Mouse (Mus musculus) C2C12 (cell line): ENCODE measurements around the gene Fkrp. TPM values are rescaled to one million over a fixed set of nuclear protein-coding genes. Genes with fewer than 3 reads are reported as not detected.

Experiments
- H3K27me3 ChIP-seq: one replicate; pipeline ENCODE4 v1.6.1; 2011; ENCODE audit not compliant: control insufficient read depth, insufficient read depth, insufficient read length
- H3K36me3 ChIP-seq: one replicate; pipeline ENCODE4 v1.6.1; 2011; ENCODE audit not compliant: control insufficient read depth, insufficient read depth
- H3K4me3 ChIP-seq: one replicate; pipeline ENCODE4 v1.5.1; 2011; ENCODE audit warnings: mild to moderate bottlenecking, control low read depth; ENCODE audit not compliant: poor library complexity, insufficient read depth, severe bottlenecking
- H3K79me2 ChIP-seq: one replicate; pipeline ENCODE4 v1.6.1; 2011; ENCODE audit not compliant: control insufficient read depth, insufficient read depth
- H3K79me3 ChIP-seq: one replicate; pipeline ENCODE4 v1.6.1; 2011; ENCODE audit warnings: low read depth, control low read depth
- H3ac ChIP-seq: one replicate; pipeline ENCODE3; 2011; ENCODE audit warnings: low read depth; ENCODE audit not compliant: control insufficient read depth, insufficient read length
- CEBPB ChIP-seq: IDR thresholded peaks from one replicate; pipeline ENCODE4 v1.6.1; 2011; ENCODE audit warnings: low read depth, mild to moderate bottlenecking, control low read depth, moderate library complexity
- CTCF ChIP-seq: IDR thresholded peaks from one replicate; pipeline ENCODE4 v1.5.1; 2011; ENCODE audit not compliant: control insufficient read depth, insufficient read depth, insufficient read length
- FOSL1 ChIP-seq: IDR thresholded peaks from one replicate; pipeline ENCODE4 v1.8.0; 2011; ENCODE audit warnings: mild to moderate bottlenecking, low read length; ENCODE audit not compliant: poor library complexity, insufficient read depth, severe bottlenecking
- MAX ChIP-seq: IDR thresholded peaks from one replicate; pipeline ENCODE4 v1.6.1; 2011; ENCODE audit warnings: mild to moderate bottlenecking, control low read depth
- MYOD1 ChIP-seq: IDR thresholded peaks from one replicate; pipeline ENCODE4 v1.6.1; 2011; ENCODE audit warnings: low read depth; ENCODE audit not compliant: control insufficient read depth, insufficient read length
- MYOG ChIP-seq: IDR thresholded peaks from one replicate; pipeline ENCODE4 v1.6.1; 2011; ENCODE audit not compliant: control insufficient read depth, insufficient read length; ENCODE audit errors: extremely low read depth
- USF1 ChIP-seq: IDR thresholded peaks from one replicate; pipeline ENCODE4 v1.6.1; 2011; ENCODE audit warnings: low read depth, mild to moderate bottlenecking, control low read depth, moderate library complexity
- polyA plus RNA-seq: library from polyadenylated mRNA; unstranded; fragments of >200 nt; fragmentation: generic; extraction: Trizol; gene quantifications from one replicate; pipeline ENCODE4 v1.2.1, GENCODE M21; 2012; ENCODE audit warnings: missing spikeins

Gene Fkrp
- polyA plus RNA-seq, 1 experiment = 28.9 TPM

DNA sequence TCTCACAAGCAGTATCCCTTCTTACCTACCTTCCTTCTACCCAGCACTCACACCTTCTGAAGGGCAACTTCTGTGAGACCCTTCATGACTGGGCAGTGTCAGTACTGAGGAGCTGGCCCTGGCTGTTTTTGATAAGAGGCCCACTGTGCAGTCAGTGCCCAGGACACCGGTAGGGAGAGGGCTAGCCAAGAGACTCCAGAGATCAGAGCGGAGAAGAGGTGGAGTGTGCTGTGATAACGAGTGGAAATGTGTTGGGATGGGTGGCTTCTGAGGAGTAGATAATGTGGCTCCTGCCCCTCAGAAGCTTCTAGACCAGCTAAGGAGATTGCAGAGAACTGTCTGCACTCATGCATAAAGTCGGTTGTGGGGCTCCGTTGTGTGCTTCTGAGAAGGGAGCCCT is 3.3 kb upstream of the Fkrp start:
- no peaks in the 10 kb centered on the region for H3K27me3 ChIP-seq
- H3K4me3 ChIP-seq = no peak overlapping the region
- peaks cover 53% of the 10 kb centered on the region for H3K79me3 ChIP-seq
- TF ChIP-seq MAX (no peak), USF1 (no peak), MYOD1 (no peak), FOSL1 (no peak), MYOG (no peak), CTCF (no peak), CEBPB (no peak)
- H3K79me2 ChIP-seq = peaks cover 76% of the 10 kb centered on the region
- H3K36me3 ChIP-seq = peaks cover under 1% of the 10 kb centered on the region
- no peak overlapping the region for H3ac ChIP-seq

GRCm38 (mm10) chr7:16817693-16818092 is 1.2 kb upstream of the Fkrp start:
- Histone ChIP-seq H3ac (peak overlapping the region; percentile 47), H3K36me3 (peaks cover 4% of the 10 kb centered on the region), H3K79me3 (peaks cover 51% of the 10 kb centered on the region), H3K27me3 (no peaks in the 10 kb centered on the region), H3K4me3 (peak overlapping the region; percentile 66), H3K79me2 (peaks cover 63% of the 10 kb centered on the region)
- TF ChIP-seq MYOD1 (no peak), FOSL1 (no peak), CEBPB (no peak), USF1 (no peak), MAX (no peak), MYOG (no peak), CTCF (no peak)

- peaks cover 47% of the 10 kb centered on the region for H3K79me2 ChIP-seq
- H3K36me3 ChIP-seq = peaks cover 4% of the 10 kb centered on the region
- H3K4me3 ChIP-seq = peak overlapping the region; percentile 66
- peak overlapping the region; percentile 84 for H3ac ChIP-seq
- peaks cover 45% of the 10 kb centered on the region for H3K79me3 ChIP-seq
- no peak for TF ChIP-seq CEBPB
- TF ChIP-seq CTCF = no peak
- peak; percentile 53 for TF ChIP-seq MAX
- no peak for TF ChIP-seq FOSL1
- no peaks in the 10 kb centered on the region for H3K27me3 ChIP-seq
Observed at GRCm38 (mm10) chr7:16816078-16816474, 456 bp downstream of the Fkrp start.

DNA sequence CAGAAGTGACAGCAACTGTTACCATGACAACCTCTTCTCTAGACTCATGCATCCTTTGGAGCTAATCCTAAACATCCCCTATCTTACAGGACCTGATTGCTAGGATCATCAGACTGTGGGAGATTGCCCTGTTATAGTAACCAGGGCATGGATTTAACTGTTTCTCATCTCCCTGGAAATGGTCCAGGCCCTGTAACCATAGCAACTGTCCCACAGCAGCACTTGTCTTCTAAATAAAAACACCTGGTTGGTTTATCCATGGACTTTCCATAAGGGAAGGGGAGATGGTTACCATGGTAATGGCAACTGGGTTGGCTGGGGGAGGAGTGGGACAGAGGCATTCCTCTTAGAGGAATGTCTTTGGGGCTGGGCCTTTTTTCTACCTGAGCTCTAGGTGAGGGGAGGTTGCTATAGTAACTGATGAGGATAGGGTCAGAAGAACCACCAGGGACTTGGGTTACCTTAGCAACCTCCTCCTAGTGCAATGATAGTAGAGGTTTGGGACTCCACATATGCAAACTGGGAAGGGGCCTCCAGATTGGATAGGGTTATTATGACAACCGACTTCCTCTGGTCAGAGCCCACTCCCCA is 1.1 kb downstream of the Fkrp start, which contains the start of gene Strn4:
Gene Strn4, plus strand, starts transcription at position 539 of the 591 bp plus-strand sequence.
- Histone ChIP-seq H3K4me3 (peak within 1 kb of the TSS; percentile 66), H3K79me2 (peaks cover 41% of the 10 kb centered on the region), H3K36me3 (peaks cover 4% of the 10 kb centered on the region), H3K27me3 (no peaks in the 10 kb centered on the region), H3ac (peak within 1 kb of the TSS; percentile 84), H3K79me3 (peaks cover 38% of the 10 kb centered on the region)
- no peak for TF ChIP-seq FOSL1
- no peak for TF ChIP-seq CTCF
- no peak for TF ChIP-seq MAX
- TF ChIP-seq MYOD1 = no peak
- TF ChIP-seq CEBPB = no peak
- TF ChIP-seq USF1 = no peak
- no peak for TF ChIP-seq MYOG

DNA sequence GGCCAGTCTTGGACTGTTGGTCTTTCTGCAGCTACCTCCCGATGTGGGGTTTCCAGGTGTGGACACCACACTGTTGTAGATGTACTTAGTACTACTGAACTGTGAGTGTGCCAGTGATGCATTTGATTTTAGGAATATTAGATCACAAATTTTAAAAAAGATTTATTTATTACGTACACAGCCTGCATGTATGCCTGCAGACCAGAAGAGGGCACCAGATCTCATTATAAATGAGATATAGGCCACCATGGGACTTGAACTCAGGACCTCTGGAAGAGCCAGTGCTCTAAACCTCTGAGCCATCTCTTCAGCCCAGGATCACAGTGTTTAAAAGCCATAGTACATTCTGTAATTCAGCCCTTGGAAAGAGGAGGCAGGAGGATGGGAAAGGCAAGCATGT is 4.0 kb downstream of the Fkrp start:
- Histone ChIP-seq H3K79me2 (peaks cover 11% of the 10 kb centered on the region), H3K79me3 (peaks cover 9% of the 10 kb centered on the region), H3K36me3 (peaks cover 11% of the 10 kb centered on the region), H3ac (no peak overlapping the region), H3K4me3 (no peak overlapping the region), H3K27me3 (no peaks in the 10 kb centered on the region)
- TF ChIP-seq USF1 (no peak), MYOD1 (no peak), FOSL1 (no peak)

GRCm38 (mm10) chr7:16811649-16812070 is 4.9 kb downstream of the Fkrp start:
- peaks cover under 1% of the 10 kb centered on the region for H3K79me3 ChIP-seq
- H3K27me3 ChIP-seq = no peaks in the 10 kb centered on the region
- peaks cover 3% of the 10 kb centered on the region for H3K79me2 ChIP-seq
- H3ac ChIP-seq = no peak overlapping the region
- H3K36me3 ChIP-seq = peaks cover 11% of the 10 kb centered on the region
- TF ChIP-seq FOSL1 (no peak), MYOG (no peak), MAX (no peak), MYOD1 (no peak), CTCF (no peak), CEBPB (no peak), USF1 (no peak)
- H3K4me3 ChIP-seq = no peak overlapping the region
